Mouse (Mus musculus): ENCODE measurements around the gene Il16. TPM values are rescaled to one million over a fixed set of nuclear protein-coding genes. Genes with fewer than 3 reads are reported as not detected.

Il16 gene
- total and polyA plus RNA-seq, 2 experiments from 2014 or later: 1.2 to 3.1 TPM

- no peaks in the 10 kb centered on the region for H3K36me3 ChIP-seq (ENCODE audit: insufficient read depth)
- no peaks in the 10 kb centered on the region for H3K9me3 ChIP-seq (ENCODE audit: low read length)
- H3K9ac ChIP-seq: no peak overlapping the region
- 77% methylated on average over 5 of the region's 5 CpGs for WGBS
- DNase-seq: no peak
- TF ChIP-seq CTCF (IDR thresholded peaks at IDR 0.05; ENCODE audit: low read depth): no peak
- H3K4me3 ChIP-seq (ENCODE audit: low read depth, low read length): no peak overlapping the region
- ATAC-seq: no peak
- no peaks in the 10 kb centered on the region for H3K4me1 ChIP-seq (ENCODE audit: insufficient read depth)
- H3K27me3 ChIP-seq (ENCODE audit: insufficient read depth, low read length): no peaks in the 10 kb centered on the region
- H3K27ac ChIP-seq (ENCODE audit: low read depth, low read length): no peak overlapping the region
- no peak overlapping the region for H3K4me2 ChIP-seq (ENCODE audit: low read depth)
These were observed 90.4 kb downstream of the Il16 start for GRCm38 (mm10) chr7:83654938-83655630.

DNA sequence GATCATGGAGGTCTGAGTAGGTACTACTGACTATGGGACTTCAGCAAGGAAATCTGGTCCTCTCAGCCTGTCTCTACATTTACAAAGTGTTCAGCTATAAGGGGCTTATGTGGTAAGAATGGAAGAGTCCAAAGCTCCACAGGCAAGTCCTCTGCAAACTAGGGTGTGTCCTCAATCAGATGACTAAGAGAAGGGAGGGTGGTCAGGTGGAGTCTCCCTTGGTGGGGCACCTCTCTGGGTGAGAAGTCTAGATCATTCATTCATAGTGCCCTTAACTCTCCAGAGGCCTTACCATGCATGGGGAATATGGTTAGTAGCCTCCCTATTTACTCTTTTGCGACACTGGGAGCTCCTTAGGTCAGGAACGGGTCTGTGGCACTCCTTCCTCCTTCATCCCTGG lies 91.3 kb downstream of the Il16 start:
- Histone ChIP-seq H3K27ac (ENCODE audit: low read depth, low read length) (no peak overlapping the region), H3K36me3 (ENCODE audit: insufficient read depth) (no peaks in the 10 kb centered on the region), H3K4me1 (ENCODE audit: insufficient read depth) (no peaks in the 10 kb centered on the region), H3K27me3 (ENCODE audit: insufficient read depth, low read length) (no peaks in the 10 kb centered on the region), H3K4me3 (ENCODE audit: low read depth, low read length) (no peak overlapping the region), H3K9me3 (ENCODE audit: low read length) (no peaks in the 10 kb centered on the region), H3K9ac (no peak overlapping the region), H3K4me2 (ENCODE audit: low read depth) (no peak overlapping the region)
- no peak for ATAC-seq
- no peak for DNase-seq
- TF ChIP-seq CTCF (IDR thresholded peaks at IDR 0.05; ENCODE audit: low read depth): no peak
- WGBS: 83% methylated on average over 2 of the region's 2 CpGs

DNA sequence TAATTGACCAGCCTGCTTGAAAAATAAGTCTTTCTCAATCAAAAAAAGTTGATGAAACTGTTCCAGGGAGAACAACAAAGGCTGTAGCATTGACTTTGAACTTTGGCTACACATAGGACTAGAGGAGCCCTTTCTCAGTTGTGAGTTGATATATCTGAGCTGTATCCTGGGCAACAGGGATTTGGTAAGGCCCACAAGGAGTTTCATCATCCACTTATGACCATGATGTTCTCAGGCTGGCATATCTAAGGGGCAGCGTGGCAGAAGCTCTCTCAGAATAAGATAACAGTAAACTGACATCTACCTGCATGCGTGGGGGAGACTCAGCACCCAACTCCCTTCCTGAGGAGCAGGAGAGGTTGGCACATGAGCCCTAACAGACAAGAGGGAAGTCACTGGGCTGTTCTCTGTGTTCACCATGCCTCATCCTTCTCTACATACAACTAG lies 91.9 kb downstream of the Il16 start:
- ATAC-seq (no peak), DNase-seq (no peak)
- Histone ChIP-seq H3K4me1 (ENCODE audit: insufficient read depth) (no peaks in the 10 kb centered on the region), H3K4me3 (ENCODE audit: low read depth, low read length) (no peak overlapping the region), H3K9ac (no peak overlapping the region), H3K4me2 (ENCODE audit: low read depth) (no peak overlapping the region), H3K36me3 (ENCODE audit: insufficient read depth) (no peaks in the 10 kb centered on the region), H3K9me3 (ENCODE audit: low read length) (no peaks in the 10 kb centered on the region), H3K27me3 (ENCODE audit: insufficient read depth, low read length) (no peaks in the 10 kb centered on the region), H3K27ac (ENCODE audit: low read depth, low read length) (no peak overlapping the region)
- WGBS: 94% methylated on average over 2 of the region's 2 CpGs
- TF ChIP-seq CTCF (IDR thresholded peaks at IDR 0.05; ENCODE audit: low read depth): no peak

GRCm38 (mm10) chr7:83652498-83652897 lies 93.0 kb downstream of the Il16 start:
- no peak overlapping the region for H3K4me3 ChIP-seq (ENCODE audit: low read depth, low read length)
- no peaks in the 10 kb centered on the region for H3K9me3 ChIP-seq (ENCODE audit: low read length)
- H3K9ac ChIP-seq: no peak overlapping the region
- H3K4me2 ChIP-seq (ENCODE audit: low read depth): no peak overlapping the region
- no peaks in the 10 kb centered on the region for H3K36me3 ChIP-seq (ENCODE audit: insufficient read depth)
- no peak for TF ChIP-seq CTCF (IDR thresholded peaks at IDR 0.05; ENCODE audit: low read depth)
- DNase-seq (no peak), ATAC-seq (no peak)
- H3K27me3 ChIP-seq (ENCODE audit: insufficient read depth, low read length): no peaks in the 10 kb centered on the region
- H3K4me1 ChIP-seq (ENCODE audit: insufficient read depth): no peaks in the 10 kb centered on the region
- WGBS: 81% methylated on average over 5 of the region's 5 CpGs
- H3K27ac ChIP-seq (ENCODE audit: low read depth, low read length): no peak overlapping the region

DNA sequence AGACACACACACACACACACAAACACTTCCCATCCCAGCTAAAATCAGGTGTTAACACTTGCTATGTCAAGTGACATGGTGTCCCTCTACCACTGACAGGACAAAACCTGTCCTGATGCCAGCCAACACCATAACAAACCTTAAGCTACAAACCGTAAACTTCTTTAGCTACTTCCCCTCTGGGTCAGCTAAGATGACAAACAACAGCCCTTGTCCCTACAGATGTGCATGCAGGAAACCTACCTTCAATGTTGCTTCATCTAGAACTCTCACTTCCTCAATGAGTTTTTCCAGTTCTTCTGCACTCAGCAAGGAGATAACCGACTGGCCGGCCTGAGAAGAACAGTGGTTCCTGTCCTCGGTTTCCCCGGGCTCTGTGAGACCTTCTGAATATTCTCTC lies 94.9 kb downstream of the Il16 start:
- 92% methylated on average over 5 of the region's 5 CpGs for WGBS
- Histone ChIP-seq H3K4me1 (ENCODE audit: insufficient read depth) (no peaks in the 10 kb centered on the region), H3K9ac (no peak overlapping the region), H3K4me3 (ENCODE audit: low read depth, low read length) (no peak overlapping the region), H3K36me3 (ENCODE audit: insufficient read depth) (no peaks in the 10 kb centered on the region), H3K27ac (ENCODE audit: low read depth, low read length) (no peak overlapping the region), H3K4me2 (ENCODE audit: low read depth) (no peak overlapping the region), H3K9me3 (ENCODE audit: low read length) (no peaks in the 10 kb centered on the region), H3K27me3 (ENCODE audit: insufficient read depth, low read length) (no peaks in the 10 kb centered on the region)
- no peak for TF ChIP-seq CTCF (IDR thresholded peaks at IDR 0.05; ENCODE audit: low read depth)
- ATAC-seq: no peak
- DNase-seq: no peak

DNA sequence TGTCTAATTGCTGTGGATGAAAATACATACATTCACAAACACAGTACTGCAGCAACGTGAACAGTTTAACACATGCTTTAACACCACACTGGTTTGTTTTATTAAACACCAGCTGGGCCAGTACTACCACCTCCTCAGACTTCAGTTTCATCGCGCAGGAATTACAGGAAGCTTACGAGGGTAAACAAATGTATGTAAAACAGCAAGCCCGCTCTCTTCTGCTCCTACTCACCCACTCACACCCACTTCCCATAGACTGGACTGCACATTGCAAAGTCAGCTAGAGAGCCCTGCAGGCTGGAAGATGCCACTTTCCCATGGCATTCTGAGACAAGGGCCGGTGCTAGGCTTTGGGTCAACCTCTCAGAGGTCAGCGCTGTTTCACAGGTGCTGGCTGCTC lies 96.7 kb downstream of the Il16 start:
- ATAC-seq: 0 out of 2 replicates have a peak, but pooled peaks have one; percentile 20

DNA sequence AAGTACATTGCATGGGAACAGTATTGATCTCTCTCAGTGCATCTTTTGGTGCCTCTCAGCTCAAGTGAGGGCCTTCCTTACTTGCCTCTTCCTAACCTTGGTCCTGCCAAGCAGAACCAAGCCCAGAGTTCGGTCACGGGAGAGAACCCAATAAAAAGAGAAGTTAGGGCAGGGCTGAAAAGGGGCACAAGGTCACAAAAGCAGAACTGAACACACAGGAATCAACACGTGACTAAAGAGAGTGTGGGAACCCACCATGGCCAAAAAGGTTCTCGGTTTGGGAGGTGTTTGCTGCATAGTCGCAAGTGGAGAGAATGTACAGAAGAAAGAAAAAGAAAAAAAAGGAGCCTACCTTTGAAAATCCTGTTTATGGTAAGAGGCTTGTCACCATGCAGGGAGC lies 100.0 kb downstream of the Il16 start:
- ATAC-seq (no peak), DNase-seq (no peak)
- no peak for TF ChIP-seq CTCF (IDR thresholded peaks at IDR 0.05; ENCODE audit: low read depth)
- Histone ChIP-seq H3K27me3 (ENCODE audit: insufficient read depth, low read length) (no peaks in the 10 kb centered on the region), H3K27ac (ENCODE audit: low read depth, low read length) (no peak overlapping the region), H3K4me2 (ENCODE audit: low read depth) (no peak overlapping the region), H3K36me3 (ENCODE audit: insufficient read depth) (no peaks in the 10 kb centered on the region), H3K4me3 (ENCODE audit: low read depth, low read length) (no peak overlapping the region), H3K9me3 (ENCODE audit: low read length) (no peaks in the 10 kb centered on the region), H3K9ac (no peak overlapping the region), H3K4me1 (ENCODE audit: insufficient read depth) (no peaks in the 10 kb centered on the region)
- 89% methylated on average over 5 of the region's 5 CpGs for whole genome bisulfite sequencing

More for the DNA sequence above, 96.7 kb downstream of the Il16 start:
- Histone ChIP-seq H3K4me1 (ENCODE audit: insufficient read depth) (no peaks in the 10 kb centered on the region), H3K27me3 (ENCODE audit: insufficient read depth, low read length) (no peaks in the 10 kb centered on the region), H3K9ac (no peak overlapping the region), H3K9me3 (ENCODE audit: low read length) (no peaks in the 10 kb centered on the region), H3K36me3 (ENCODE audit: insufficient read depth) (no peaks in the 10 kb centered on the region), H3K27ac (ENCODE audit: low read depth, low read length) (no peak overlapping the region), H3K4me3 (ENCODE audit: low read depth, low read length) (no peak overlapping the region), H3K4me2 (ENCODE audit: low read depth) (no peak overlapping the region)
- no peak for DNase-seq
- no peak for TF ChIP-seq CTCF (IDR thresholded peaks at IDR 0.05; ENCODE audit: low read depth)
- 66% methylated on average over 7 of the region's 7 CpGs for WGBS

Data from forebrain, postnatal 0 days (tissue).